Mouse (Mus musculus): Measurements from ENCODE around the gene Obp1b.
"Not testable (repeated sequence)": the region's sequence is repeated elsewhere in the genome, so short reads cannot be mapped to it uniquely, and the experiment has no call there.

Gene Obp1b

GRCm38 (mm10) chrX:78186477-78186876, at the start of gene Obp1b:
TSS of gene Obp1b (plus strand) at chrX:78186777.
- DNase-seq (ENCODE audit: low spot score) = not testable (repeated sequence)

- not testable (repeated sequence) for DNase-seq (ENCODE audit: low spot score)
These were observed 15.6 kb downstream of the Obp1b start for GRCm38 (mm10) chrX:78202220-78202619.

- no peak for DNase-seq (ENCODE audit: low spot score)
These were observed 16.3 kb downstream of the Obp1b start for GRCm38 (mm10) chrX:78202829-78203228.
